Mouse (Mus musculus) retina, embryonic 14.5 days (tissue): ENCODE data around the gene Gabra5.

Experiments used
- DNase-seq: peaks from one replicate; pipeline ENCODE4 v3.0.0-alpha.2; 2015; ENCODE audit warnings: low spot score

The Gabra5 gene

DNA sequence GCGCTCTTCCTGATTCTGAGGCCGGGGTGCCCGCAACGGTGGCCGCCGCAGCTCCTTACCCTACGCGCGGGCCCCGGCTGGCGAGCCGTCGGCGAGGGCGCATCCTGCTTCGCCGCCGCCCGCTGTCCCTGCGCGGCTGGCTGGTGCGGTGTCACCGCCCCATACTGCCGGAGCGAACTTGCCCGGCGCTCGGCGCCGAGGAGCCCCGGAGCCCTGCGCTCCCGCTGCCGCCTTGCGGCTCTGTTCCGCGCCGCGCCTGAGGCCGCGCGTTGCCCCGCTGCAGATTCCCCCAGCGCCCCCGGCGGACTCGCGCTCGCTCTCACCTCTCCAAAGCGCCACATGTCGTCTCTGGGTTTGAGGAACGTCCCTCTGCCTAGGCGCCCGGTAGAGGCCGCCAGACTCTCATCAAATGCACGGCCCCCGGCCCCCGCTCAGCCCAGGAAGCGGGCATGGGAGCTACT is at the start of gene Gabra5:
TSS of gene Gabra5 (minus strand) at position 379 of the 461 bp plus-strand sequence.
- DNase-seq = peak; percentile 70

DNA sequence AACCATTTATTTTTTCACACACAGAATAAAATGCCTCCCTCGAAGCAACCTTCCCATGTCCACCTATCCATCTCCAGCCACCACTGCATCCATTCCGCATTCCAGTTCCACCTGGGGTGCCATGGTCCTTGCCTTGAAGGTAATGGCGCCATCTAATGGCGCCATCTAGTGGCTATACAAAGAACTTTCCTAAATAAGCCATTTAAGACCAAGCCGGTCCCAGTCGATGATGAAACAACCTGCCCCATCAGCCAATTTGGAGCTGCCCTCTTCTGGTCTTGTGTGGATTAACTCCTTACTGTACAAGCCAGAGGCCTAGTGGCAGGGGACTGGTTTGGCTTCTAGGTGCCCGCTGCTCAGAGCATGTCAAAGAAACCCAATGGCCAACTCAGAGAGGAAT is 28.7 kb upstream of the Gabra5 start:
- peak; percentile 65 for DNase-seq

DNA sequence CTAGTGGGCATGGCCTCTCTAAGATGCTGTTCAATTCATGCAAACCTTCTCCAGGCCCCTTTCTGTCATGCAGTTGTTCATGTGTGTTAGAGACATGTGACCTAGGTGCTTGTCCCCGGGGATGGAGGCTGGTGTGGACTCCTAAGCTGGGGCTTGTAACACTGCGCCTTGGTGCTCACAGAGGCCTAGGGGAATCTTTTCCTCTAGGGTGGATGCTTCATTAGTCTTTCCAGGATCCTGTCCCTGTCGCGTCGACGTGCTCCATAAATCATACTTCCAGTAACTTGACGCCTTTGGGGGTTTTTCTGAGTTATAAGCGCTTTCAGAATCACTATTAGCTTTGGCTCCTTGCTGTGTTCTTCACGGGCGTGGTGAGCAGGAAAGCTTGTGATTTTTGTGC is 22.8 kb upstream of the Gabra5 start:
- DNase-seq = no peak

DNA sequence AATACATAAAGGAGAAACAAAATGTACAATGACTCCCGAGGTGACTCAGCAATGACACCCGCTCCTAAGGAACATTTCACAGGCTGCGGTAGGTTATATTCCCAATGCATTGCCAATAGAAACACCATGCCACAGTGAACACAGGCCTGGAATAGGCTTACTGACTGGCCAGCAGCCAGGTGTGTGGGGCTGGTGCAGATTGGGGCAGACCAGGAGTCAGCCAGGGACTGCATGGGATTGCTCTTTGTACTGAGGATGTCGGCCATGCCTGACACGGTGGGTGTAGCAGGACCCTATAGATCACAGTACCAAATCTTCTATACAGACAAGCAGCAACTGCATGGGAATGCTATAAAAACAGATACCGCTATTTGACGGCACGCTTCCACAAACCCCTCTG is 20.1 kb upstream of the Gabra5 start:
- no peak for DNase-seq

DNA sequence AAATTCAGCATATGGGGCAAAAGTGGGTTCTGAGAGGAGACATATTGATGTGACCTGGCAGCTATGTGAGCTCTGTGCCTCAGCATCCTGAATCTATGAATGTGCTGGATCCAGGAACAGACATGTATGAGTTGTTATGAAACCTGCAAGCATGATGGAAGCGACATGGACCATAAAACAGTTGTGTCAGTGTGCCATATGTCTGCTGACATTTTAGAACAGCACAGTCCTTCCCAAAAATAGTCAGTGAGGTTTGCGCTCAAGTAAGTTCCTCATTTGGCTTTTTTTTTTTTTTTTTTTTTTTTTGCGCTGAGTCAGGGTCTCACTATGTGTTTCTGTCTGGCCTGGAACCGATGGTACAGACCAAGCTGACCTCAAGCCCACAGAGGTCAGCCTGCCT is 19.6 kb upstream of the Gabra5 start:
- DNase-seq = no peak

DNA sequence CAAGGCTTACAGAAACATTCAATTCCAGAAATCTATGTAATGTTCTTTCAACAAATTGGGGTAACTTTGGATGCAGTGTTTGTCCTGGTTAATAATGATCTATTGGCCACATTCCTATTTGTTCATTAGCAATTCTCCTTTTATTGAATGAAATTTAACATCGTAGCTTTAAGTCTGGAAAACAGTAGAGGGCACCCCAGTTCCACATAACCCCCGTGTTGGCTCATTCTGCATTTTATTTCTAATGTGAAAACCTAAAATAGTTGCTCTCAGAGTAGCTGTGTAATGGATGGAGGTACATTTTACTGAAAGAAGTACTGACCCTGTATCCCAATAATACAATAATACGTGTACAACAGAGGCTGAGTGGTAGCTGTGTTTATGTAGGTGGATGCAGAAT is 3.1 kb upstream of the Gabra5 start:
- DNase-seq = peak; percentile 51

DNA sequence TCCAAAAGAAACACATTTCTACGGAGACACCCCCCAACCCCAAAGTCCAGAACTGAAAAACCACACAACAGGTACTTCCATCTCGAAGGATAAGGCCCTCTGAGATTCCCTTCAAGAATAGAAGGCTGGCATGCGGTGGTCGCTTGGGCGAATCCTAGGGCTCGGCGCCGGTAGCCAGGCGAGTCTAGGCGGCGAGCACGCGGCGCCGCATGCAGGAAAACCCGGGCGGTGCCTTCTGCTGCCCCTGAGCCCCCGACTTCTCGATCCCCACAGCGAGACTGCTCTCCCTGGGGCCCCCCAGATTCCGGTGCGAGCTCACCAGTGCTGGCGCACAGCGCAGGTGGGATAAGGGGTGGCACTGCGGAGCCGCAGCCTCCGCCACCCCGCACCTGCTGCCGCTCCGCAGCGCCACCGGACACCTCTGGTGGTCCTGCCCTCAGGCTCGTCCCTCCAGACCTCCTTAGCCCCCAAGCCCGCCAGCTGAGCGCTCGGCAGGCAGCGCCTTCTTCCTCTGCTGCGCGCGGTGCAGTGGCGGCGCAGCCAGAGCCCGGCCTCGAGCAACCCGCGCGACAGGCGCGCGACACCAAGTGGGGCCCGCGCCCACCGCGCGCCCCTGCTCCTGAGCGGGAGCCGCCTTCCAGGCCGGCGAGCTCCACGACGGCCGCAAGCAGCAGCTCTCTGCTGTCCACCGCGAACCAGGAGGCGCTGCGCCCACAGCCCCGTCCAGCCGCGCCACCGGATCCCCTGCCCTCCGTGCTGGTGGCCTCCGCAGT is 813 bp downstream of the Gabra5 start:
- peak; percentile 51 for DNase-seq

DNA sequence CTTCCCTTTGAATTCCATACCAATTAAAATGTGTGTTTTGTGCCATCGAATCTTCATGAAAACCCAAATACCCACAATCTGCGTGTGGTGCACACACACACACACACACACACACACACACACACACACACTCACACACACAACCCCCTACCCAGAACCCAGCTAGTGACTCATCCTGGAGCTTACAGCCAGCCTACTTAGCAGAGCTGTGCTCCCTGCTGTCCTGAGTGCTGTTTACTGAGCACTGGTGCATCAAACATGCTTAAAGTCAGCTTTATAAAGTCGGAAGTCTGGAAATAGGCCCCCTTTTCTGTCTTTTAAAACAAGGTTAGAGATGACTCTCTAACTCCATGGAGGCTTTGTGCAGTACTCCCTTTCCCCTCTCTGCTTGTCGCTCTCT is 7.0 kb downstream of the Gabra5 start:
- no peak for DNase-seq

DNA sequence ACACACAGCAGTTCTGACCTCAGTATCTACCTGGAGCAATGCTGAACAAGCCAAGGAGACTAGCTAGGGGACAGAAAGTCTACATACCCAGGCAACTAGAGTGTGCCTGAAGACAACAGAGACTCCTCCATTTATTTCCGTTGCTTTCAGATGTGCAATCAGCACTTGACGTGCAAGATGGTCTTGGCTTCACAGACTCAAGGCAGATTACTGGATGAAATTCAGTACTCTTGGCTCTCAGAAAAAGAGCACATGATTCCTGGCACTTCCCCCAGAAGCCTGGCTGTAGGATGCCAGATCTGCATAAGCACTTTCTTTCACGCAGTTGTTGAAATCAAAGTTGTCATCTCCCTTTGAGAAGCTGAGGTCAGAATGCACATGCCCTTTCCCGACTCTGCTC is 18.1 kb downstream of the Gabra5 start:
- no peak for DNase-seq

DNA sequence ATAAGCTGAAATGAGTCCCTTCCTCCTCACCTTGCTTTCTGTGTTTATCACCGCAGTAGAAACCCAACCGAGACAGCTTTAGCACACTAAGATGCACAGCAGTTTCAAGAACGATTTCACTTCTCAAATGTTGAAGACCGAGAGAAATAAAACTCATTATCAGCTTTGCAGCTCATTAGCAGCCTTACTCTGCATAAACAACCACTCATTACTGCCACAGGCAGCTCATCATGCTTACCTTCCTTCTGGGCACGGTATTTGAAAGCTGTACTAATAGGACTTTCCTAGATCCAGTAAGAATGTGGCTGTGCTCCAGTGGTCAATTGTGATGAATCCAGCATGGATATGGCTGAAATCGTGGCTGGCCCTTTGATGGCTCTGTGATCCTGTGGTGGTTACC is 23.0 kb downstream of the Gabra5 start:
- DNase-seq = no peak

DNA sequence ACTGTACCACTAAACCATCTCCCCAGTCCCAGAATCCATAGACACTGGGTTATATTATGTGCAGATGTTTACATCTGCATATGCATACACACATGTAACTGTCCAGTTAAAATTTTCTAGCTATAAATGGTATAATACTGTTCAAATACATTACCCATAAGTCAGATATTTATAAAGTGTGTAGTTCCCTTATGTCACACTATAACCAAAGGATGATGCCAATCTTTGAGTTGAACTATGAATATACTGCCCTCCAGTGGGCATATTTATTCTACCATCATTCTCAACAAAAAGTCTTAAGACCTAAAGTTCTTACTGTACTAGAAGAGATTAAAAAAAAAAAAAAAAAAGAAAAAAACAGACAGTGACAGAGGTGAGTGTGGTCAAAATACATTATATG is 27.0 kb downstream of the Gabra5 start:
- peak; percentile 72 for DNase-seq

DNA sequence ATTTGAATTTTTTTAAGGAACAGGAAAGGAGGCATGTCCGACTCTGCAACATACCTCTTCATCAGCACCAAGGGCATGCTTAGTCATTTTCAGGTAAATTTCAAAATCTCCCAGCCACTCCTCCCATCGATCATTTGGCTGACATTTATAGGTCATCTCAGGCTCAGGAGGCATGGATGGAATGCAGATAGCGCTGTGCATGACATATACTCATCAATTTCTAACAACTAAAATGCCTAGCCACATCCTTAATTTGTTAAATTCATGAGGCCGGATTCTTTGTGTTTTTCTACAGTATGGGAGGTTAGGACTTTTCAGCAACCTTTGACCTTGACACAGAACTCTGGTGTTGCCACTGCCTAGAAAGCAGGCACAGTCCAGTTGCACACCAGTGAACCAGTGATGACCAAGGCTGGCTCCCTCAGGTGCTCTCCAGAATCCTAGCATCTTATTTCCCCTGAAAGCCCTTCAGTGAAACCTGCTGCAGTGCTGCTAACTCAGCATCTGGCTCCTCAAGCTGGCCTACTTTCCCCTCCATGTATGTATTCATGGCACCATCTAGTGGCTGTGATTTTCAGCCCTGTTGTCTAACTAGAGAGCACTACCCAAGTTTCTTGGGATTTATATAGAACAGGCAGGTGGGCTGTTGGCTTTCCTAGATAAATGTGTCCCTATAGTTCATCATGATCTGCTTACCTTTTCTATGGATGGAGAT is 35.9 kb downstream of the Gabra5 start:
- DNase-seq = peak; percentile 82

DNA sequence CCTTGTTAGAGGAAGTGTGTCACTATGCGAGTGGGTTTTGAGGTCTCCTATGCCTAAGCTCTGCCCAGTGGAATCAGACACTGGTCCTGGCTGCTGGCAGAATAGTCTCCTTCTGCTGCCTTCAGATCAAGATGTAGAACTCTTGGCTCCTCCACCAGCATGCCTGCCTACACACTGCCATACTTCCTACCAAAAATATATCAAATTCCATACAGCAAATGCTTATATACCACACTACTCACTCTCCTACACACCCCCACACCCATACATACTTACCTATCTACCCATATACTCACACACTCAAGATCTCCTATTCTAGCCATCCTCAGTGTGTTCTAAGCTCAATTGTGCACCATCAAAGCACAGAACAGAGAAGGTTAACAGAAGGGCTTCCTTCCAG is 38.5 kb downstream of the Gabra5 start:
- DNase-seq = no peak

DNA sequence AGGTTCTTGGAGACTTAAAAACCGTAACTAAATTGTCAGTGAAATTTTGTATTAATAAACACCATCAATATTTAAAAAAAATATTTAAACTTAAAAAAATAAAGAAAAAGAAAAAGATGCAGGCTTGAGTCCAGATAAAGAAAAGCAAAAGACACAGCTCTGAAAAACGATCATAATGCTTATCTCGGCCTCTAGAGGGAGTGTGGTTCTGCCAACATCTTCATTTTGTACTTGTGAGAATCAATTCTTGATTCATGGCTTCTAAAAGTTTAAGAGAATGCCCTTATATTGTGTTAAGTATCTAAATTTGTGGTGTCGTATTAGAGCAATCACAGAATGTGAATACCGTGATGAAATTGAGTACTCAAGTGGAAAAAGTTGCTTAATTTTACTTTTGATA is 49.5 kb downstream of the Gabra5 start:
- peak; percentile 14 for DNase-seq

DNA sequence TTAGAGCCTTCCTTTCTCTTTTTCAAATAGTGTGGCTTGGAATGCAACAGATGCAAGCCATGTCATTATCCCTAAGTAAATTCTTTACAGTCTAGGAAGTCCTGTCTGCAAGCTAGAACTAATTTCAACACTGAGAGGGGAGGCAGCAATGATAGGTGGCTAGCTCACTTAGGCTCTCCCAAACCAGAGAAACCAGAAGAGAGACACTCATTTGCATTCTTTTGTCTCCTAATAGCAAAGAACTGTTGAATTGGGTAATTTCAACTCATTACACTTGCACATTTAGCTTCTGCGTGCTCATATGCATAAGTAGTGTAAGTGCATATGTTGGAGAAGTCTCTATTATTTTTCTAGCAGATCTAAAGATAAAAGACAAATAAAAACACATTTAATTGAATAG is 61.6 kb downstream of the Gabra5 start:
- DNase-seq = no peak

DNA sequence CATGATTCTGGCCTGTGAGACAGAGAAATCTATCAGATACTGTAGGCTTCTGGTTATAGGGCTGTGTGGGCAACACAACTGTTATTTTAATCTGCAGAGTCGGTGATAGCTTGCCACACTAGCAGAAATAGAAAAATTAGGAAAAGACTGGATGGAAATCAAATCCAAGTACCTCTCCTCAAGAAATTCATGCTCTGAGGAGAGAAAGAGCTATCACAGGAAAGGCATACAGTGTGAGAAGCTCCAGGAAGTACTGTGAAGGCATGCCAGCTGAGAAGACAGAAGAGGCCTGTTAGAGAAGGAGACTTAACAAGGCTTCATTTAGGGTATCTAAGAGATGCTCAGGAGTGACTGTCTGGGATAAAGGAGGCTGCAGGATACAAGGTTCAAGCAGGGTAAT is 87.2 kb downstream of the Gabra5 start:
- DNase-seq = no peak

DNA sequence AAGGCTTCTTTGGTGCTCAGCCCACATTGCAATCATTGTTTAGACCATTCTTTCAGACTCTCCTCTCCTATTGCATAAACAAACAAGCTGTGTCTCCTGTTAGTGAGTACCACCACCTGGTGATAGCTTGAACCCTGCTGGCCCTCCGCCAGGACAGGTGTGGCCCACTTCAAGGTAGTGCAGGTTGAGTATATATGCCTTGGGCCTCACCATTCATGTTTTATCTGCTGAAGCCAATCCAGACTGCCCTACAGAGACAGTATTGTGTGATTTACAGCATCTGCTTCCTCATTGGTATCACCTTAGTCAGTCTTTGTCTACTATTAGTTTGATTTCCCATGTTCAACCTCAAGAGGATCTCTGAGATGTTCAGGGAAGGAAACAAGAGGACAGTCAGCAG is 88.8 kb downstream of the Gabra5 start:
- DNase-seq = no peak

DNA sequence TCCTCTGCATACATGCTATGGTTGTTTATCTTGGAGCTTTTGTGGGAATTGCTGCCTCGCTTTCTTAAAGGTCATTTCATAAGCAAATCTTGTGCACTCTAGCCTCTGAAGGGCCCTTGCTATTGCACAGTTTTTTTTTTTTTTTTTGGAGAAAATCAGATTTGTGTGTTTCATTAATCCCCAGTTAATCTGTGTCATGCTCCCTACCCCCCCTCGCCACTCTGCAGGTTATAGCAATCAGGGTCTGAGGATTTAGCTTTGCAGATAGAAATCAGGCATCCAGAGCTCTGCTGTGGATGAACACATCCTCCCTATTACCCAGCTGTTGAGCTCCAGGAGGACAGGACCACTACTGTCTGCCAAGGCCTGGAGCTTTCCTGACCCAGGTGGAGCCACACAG is 90.5 kb downstream of the Gabra5 start, which contains the start of gene Gabrb3:
TSS of gene Gabrb3 (plus strand) at position 301 of the 400 bp plus-strand sequence.
- no peak for DNase-seq

DNA sequence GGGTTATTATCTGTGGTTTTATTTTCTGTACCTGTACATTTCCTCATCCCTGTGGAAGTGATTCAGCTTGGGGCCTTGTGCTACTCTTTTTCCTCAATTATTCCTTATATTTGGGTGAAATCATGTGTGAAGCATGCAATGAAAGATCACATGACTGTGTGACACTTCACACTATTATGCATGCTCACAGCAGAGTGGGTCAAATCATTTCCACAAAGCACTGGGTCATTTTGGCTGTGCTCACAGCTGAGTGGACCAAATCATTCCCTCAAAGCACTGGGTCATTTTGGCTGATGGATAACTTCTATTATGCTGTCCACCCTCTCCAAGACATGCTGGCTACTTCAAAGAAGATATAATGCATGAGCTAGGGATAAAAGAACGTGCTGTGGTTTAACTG is 97.0 kb downstream of the Gabra5 start:
- no peak for DNase-seq

DNA sequence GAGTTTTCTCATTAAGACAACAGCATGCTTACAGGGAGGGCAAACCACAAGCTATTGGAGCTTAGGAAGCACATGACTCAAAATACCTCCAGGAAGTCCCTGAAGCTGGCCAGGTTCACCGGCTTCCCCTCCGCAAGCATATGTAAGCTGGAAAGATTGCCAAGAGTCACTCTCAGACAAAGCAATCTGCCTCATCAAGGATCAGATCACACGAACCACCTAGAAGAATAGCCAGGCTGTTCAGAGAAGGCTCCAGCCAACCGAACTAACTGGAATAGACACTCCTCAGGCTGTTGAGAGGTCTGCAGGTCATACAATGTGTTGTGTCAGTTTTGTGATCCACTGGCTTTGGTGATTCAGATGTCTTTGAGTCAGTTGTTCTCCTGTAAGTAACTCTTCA is 98.7 kb downstream of the Gabra5 start:
- no peak for DNase-seq

DNA sequence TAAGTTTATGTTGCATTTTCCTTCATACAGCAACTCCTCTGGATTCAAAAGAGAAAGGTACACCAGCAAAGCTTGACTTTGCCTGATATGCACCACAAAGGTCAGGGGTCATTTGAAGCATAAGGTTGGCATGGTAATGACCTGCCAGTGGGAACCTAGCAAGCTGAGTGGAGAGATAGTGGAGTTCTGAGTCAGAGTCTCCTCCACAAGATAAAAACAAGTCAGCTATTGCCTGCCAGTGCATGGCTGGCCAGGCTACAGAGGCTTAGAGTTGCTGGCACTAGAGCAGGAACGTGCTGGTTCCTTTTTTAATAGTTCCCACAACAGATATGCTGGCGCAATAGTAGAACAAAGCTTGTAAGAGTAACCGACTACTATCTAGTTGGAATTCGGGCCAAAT is 116.3 kb downstream of the Gabra5 start:
- no peak for DNase-seq

DNA sequence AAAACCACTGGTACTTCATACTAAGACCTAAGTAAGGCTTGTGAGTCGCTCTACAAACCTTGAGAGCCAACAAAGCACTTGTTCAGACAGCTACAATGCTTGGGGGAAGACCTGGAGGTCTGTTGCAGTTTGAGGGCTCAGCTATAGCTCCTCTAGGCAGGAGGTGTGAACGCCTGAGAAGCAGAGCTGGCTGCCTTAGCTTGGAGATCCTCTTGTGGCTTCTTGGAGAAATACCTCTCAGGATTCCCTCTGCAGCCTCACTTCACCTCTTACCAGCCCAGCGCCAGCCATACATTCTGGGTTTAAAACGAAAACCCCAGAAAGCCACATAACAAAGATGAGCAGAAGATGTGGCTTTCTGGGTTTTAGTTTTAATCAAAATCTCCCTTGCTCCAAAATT is 119.8 kb downstream of the Gabra5 start:
- DNase-seq = peak; percentile 27

DNA sequence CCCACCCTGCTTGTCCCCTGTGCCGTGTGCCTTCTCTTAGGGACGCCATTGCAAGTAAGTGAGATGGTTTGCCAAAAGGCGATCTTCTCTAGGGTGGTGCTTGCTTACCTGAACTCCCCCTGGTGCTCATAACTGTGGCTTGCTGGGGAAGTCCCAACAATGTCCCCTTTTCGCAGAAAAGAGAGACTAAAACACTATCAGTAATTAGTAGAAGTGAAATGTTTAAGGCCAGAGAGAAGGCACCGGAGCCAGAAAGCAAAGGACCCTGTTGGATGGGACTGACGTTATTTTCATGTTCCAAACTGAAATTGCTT is 122.6 kb downstream of the Gabra5 start:
- DNase-seq = no peak
